Mouse (Mus musculus) liver, embryonic 14.5 days (tissue): ENCODE data around the gene Uggt2. TPM values are rescaled to one million over a fixed set of nuclear protein-coding genes. Genes with fewer than 3 reads are reported as not detected.
A peak's percentile ranks its signal among the peaks of the same experiment; 100 is the strongest.

Experiments used
- ATAC-seq: fragments of 200-750 bp; cut with Nextera tagmentation; 2 replicates; pipeline ENCODE4 v1.8.0; 2017; ENCODE audit warnings: moderate number of reproducible peaks, mild to moderate bottlenecking, moderate library complexity; ENCODE audit not compliant: insufficient read depth
- DNase-seq, 3 experiments: peaks; one replicate each; pipeline ENCODE4 v3.0.0-alpha.2; 2012 to 2013; ENCODE audit warnings: low read depth in 3 of 3, low spot score in 3 of 3
- H3K27ac ChIP-seq: fragments of 300-500 bp; sonication (generic); 2 replicates; pipeline ENCODE4 v1.5.1; 2014; ENCODE audit warnings: moderate library complexity, mild to moderate bottlenecking, control low read depth, inconsistent platforms
- H3K27me3 ChIP-seq: fragments of 300-500 bp; sonication (generic); 2 replicates; pipeline ENCODE4 v1.6.1; 2014; ENCODE audit warnings: mild to moderate bottlenecking, low read length, moderate library complexity; ENCODE audit not compliant: control insufficient read depth, insufficient read depth
- H3K36me3 ChIP-seq: fragments of 300-500 bp; sonication (generic); replicated peaks from 2 replicates; pipeline ENCODE4 v1.6.1; 2014; ENCODE audit warnings: low read depth; ENCODE audit not compliant: control insufficient read depth, insufficient read depth
- H3K4me1 ChIP-seq, 2 experiments: fragments of 200-500 bp in 1 of 2; fragments of 300-500 bp in 1 of 2; sonication (generic) in 1 of 2; replicated peaks; 2 replicates each; pipeline ENCODE4 v1.6.1; 2012 to 2014; ENCODE audit warnings: antibody characterized with exemption in 1 of 2, inconsistent platforms in 1 of 2, low read length in 1 of 2; ENCODE audit not compliant: control insufficient read depth in 2 of 2, insufficient read depth in 2 of 2
- H3K4me2 ChIP-seq: fragments of 300-500 bp; sonication (generic); 2 replicates; pipeline ENCODE4 v1.6.1; 2014; ENCODE audit warnings: low read depth, mild to moderate bottlenecking, control low read depth, moderate library complexity
- H3K4me3 ChIP-seq, 2 experiments: fragments of 200-500 bp in 1 of 2; fragments of 300-500 bp in 1 of 2; sonication (generic) in 1 of 2; 2 replicates each; pipeline ENCODE4 v1.5.1; 2012 to 2014; ENCODE audit warnings: low read depth in 2 of 2, low read length in 2 of 2, mild to moderate bottlenecking in 2 of 2, control low read depth in 1 of 2, inconsistent platforms in 1 of 2, moderate library complexity in 1 of 2; ENCODE audit not compliant: insufficient read depth in 1 of 2
- H3K9ac ChIP-seq: fragments of 300-500 bp; sonication (generic); replicated peaks from 2 replicates; pipeline ENCODE4 v1.6.1; 2014; ENCODE audit warnings: mild to moderate bottlenecking, control low read depth, moderate library complexity
- H3K9me3 ChIP-seq: fragments of 300-500 bp; sonication (generic); 2 replicates; pipeline ENCODE4 v1.6.1; 2016; ENCODE audit warnings: low read length, mixed read lengths; ENCODE audit not compliant: control insufficient read depth
- CTCF ChIP-seq: IDR thresholded peaks from 2 replicates; pipeline ENCODE4 v1.5.1; 2016; ENCODE audit warnings: antibody characterized with exemption, low read depth, control low read depth
- EP300 ChIP-seq: IDR thresholded peaks from 2 replicates; pipeline ENCODE4 v1.6.1; 2016; ENCODE audit warnings: antibody characterized with exemption, low read depth
- WGBS: fragments of 180-500 bp; shearing (Covaris S2); extraction: QIAGEN DNeasy Blood & Tissue Kit; methylation state at CpG from one replicate; pipeline ENCODE4 v1.1.7; 2014; ENCODE audit not compliant: insufficient replicate concordance; 5-methylcytosine and 5-hydroxymethylcytosine counted together
- polyA plus RNA-seq, 2 experiments: library from polyadenylated mRNA; depleted of rRNA in 1 of 2; stranded (reverse) in 1 of 2; unstranded in 1 of 2; fragments of >200 nt; fragmentation: Nextera tagmentation in 1 of 2; extraction: Ambion mirVana in 1 of 2; gene quantifications; 2 replicates each; pipeline versions ENCODE4 v1.2.1 to v1.2.3; 2012 to 2014

Uggt2 gene
- 1.4 and 1.6 TPM in 2 replicates for polyA plus RNA-seq (2012; rRNA removed)
- 1.3 and 1.7 TPM in 2 replicates for polyA plus RNA-seq (2014; fragmentation: Nextera tagmentation; extraction: Ambion mirVana)

DNA sequence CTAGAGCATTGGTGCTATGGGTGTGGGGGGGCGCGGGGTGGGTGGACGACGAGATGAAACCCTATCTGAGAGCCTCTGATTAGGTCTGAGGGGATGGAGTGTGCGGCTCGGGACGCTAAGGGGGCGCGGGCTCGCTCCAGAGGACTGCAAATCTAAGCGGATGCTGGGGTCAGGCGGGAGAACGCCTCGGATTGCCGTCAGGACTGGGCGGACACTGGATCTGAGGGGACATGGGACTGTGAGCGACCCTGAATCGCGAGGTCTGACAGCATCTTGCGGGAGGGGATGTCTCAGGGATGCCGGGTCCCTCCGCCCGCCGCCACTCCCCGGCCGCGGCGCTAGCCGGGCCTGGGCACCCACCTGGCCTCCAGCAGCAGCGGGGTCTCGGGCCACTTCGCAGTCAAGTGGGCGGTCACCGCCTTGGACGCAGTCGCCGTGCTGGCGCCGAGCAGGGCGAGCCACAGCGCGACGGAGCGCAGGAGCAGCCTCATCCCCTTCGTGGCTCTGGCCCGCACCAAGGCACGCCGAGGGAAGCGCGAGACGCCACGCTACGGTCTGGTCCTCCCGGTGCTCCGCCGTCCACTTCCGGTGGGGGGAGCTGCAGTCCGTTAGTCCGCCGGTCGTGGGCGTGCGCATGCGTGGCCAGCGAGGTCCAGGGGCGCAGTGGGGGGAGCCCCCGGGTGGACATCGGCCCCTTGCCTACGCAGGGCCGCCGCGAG, at the start of gene Uggt2:
TSS of gene Uggt2 (minus strand) at position 580 of the 719 bp plus-strand sequence.
- H3K27ac ChIP-seq = no peak within 1 kb of the TSS
- H3K4me3 ChIP-seq = peak within 1 kb of the TSS; percentile 55 to 56
- no peaks in the 10 kb centered on the region for H3K4me1 ChIP-seq
- 0 out of 2 replicates have a peak within 1 kb of the TSS, but pooled peaks have one; percentile 23 for H3K9ac ChIP-seq
- peak; percentile 51; the same call in 1 of the 2 replicates for ATAC-seq
- peak within 1 kb of the TSS; percentile 42 for H3K4me2 ChIP-seq
- under 1% methylated on average over 72 of the region's 72 CpGs for WGBS
- no peak for TF ChIP-seq EP300
- peak; percentile 50 for TF ChIP-seq CTCF
- H3K36me3 ChIP-seq = no peaks in the 10 kb centered on the region
- DNase-seq = peak in 1 of 3 experiments; percentile 1
- no peaks in the 10 kb centered on the region for H3K9me3 ChIP-seq
- H3K27me3 ChIP-seq = peaks cover 20% of the 10 kb centered on the region

DNA sequence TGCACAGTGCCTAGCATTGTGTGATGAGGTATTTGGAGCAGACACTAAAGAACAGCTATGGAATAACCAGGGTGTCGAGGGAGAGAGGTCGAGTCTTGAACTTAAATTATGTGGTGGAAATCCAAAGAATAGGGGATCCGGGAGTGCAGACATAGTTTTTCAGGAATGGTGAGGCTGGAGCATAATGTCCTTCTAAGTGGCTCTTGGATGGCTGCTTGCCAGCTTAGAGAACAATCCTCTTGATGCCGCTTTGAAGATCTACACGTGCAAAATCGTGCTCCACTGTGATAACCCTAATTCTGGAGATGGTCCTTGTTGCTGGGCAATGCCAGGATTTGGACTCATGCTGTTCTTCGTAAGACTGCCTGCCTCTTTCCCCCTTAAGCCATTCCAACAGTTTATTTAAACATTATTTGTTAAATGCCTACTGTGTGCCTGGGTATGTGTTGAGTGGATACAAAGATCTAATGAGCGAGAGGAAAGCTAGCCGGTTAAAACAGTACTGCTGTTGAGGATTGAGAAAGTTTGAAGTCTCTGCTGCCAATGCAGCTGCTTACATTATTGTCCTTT, 40.2 kb upstream of the Uggt2 start:
- H3K4me2 ChIP-seq = no peak overlapping the region
- H3K4me3 ChIP-seq = no peak overlapping the region
- TF ChIP-seq EP300 (no peak), CTCF (no peak)
- H3K27ac ChIP-seq = no peak overlapping the region
- H3K9me3 ChIP-seq = no peaks in the 10 kb centered on the region
- ATAC-seq (no peak), DNase-seq (no peak)
- H3K4me1 ChIP-seq = no peaks in the 10 kb centered on the region
- WGBS = 31% methylated on average over 9 of the region's 9 CpGs
- H3K36me3 ChIP-seq = no peaks in the 10 kb centered on the region
- peaks cover 47% of the 10 kb centered on the region for H3K27me3 ChIP-seq
- no peak overlapping the region for H3K9ac ChIP-seq

DNA sequence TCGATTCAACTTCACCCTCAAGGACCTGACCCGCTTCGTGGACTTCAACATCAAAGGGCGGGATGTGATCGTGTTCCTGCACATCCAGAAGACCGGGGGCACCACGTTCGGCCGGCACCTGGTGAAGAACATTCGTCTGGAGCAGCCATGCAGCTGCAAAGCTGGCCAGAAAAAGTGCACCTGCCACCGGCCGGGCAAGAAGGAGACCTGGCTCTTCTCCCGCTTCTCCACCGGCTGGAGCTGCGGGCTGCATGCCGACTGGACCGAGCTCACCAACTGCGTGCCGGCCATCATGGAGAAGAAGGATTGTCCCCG, 39.5 kb upstream of the Uggt2 start:
- no peak overlapping the region for H3K27ac ChIP-seq
- DNase-seq (no peak), ATAC-seq (no peak)
- H3K27me3 ChIP-seq = peaks cover 47% of the 10 kb centered on the region
- no peak overlapping the region for H3K9ac ChIP-seq
- WGBS = 3% methylated on average over 20 of the region's 20 CpGs
- H3K4me2 ChIP-seq = peak overlapping the region; percentile 62
- no peaks in the 10 kb centered on the region for H3K36me3 ChIP-seq
- TF ChIP-seq EP300 (no peak), CTCF (no peak)
- no peaks in the 10 kb centered on the region for H3K9me3 ChIP-seq
- H3K4me3 ChIP-seq = peak overlapping the region in 1 of 2 experiments; percentile 47; a peak in 1 of 4 replicates
- no peaks in the 10 kb centered on the region for H3K4me1 ChIP-seq

DNA sequence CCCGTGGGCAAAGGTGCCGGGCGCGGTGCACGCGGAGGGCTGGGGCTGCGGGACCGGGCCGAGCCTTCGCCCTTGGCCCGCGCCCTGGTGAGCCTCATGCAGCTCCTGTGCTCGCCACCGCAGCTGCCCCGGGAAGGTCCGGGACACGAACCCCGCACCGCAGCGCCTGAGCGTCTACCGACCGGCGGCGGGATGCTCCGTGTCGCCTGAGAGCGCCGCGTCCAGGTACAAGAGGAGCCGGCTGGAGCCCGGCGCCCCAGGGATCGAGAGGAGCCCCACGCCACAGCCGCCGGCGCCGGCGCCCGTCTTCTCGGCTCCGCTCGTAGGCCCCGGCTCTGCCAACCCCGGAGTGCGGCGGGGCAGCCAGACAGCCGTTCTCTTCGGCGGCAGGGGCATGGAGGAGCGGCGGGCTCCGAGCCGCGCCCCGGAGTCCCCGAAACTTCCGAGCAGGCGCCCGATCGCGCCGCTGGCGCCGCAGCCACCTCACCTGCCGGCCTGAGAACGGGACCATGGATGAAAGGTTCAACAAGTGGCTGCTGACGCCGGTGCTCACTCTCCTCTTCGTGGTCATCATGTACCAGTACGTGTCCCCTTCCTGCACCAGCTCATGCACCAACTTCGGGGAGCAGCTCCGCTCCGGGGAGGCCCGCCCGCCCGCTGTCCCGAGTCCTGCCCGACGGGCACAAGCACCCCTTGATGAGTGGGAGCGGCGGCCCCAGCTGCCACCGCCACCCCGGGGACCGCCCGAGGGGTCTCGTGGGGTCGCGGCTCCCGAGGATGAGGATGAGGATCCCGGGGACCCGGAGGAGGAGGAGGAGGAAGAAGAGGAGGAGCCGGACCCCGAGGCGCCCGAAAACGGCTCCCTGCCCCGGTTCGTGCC, 38.9 kb upstream of the Uggt2 start, which contains the start of gene Hs6st3:
TSS of gene Hs6st3 (plus strand) at position 436 of the 880 bp plus-strand sequence.
- whole genome bisulfite sequencing = under 1% methylated on average over 99 of the region's 100 CpGs
- no peak for DNase-seq
- H3K9ac ChIP-seq = no peak within 1 kb of the TSS
- H3K27ac ChIP-seq = no peak within 1 kb of the TSS
- ATAC-seq = no peak
- peaks cover 47% of the 10 kb centered on the region for H3K27me3 ChIP-seq
- no peaks in the 10 kb centered on the region for H3K9me3 ChIP-seq
- TF ChIP-seq CTCF = no peak
- peak within 1 kb of the TSS; percentile 25 to 47 for H3K4me3 ChIP-seq
- H3K36me3 ChIP-seq = no peaks in the 10 kb centered on the region
- H3K4me2 ChIP-seq = peak within 1 kb of the TSS; percentile 62
- no peaks in the 10 kb centered on the region for H3K4me1 ChIP-seq
